Mouse (Mus musculus) hindbrain, embryonic 10.5 days (tissue): ENCODE measurements around the gene Spats2. TPM values are rescaled to one million over a fixed set of nuclear protein-coding genes. Genes with fewer than 3 reads are reported as not detected.
A peak's percentile ranks its signal among the peaks of the same experiment; 100 is the strongest.
"Not testable (repeated sequence)": the region's sequence is repeated elsewhere in the genome, so short reads cannot be mapped to it uniquely, and the experiment has no call there.

Experiments
- DNase-seq: peaks from one replicate; pipeline ENCODE4 v3.0.0-alpha.2; 2017; ENCODE audit warnings: low spot score
- H3K27ac ChIP-seq: fragments of 300-500 bp; sonication (generic); 2 replicates; pipeline ENCODE4 v1.5.1; 2016; ENCODE audit warnings: mild to moderate bottlenecking, moderate library complexity
- H3K27me3 ChIP-seq: fragments of 300-500 bp; sonication (generic); 2 replicates; pipeline ENCODE4 v1.6.1; 2016; ENCODE audit warnings: mild to moderate bottlenecking; ENCODE audit not compliant: poor library complexity, insufficient read depth, severe bottlenecking
- H3K36me3 ChIP-seq: fragments of 300-500 bp; sonication (generic); 2 replicates; pipeline ENCODE4 v1.6.1; 2016; ENCODE audit warnings: mild to moderate bottlenecking, moderate library complexity
- H3K4me1 ChIP-seq: fragments of 300-500 bp; sonication (generic); replicated peaks from 2 replicates; pipeline ENCODE4 v1.6.1; 2016; ENCODE audit warnings: mild to moderate bottlenecking
- H3K4me3 ChIP-seq: fragments of 300-500 bp; sonication (generic); 2 replicates; pipeline ENCODE4 v1.5.1; 2016; ENCODE audit warnings: mild to moderate bottlenecking, moderate library complexity
- H3K9me3 ChIP-seq: fragments of 300-500 bp; sonication (generic); 2 replicates; pipeline ENCODE4 v1.6.1; 2016; ENCODE audit warnings: mild to moderate bottlenecking, moderate library complexity
- WGBS: fragments of 180-500 bp; shearing (Covaris S2); methylation state at CpG from one replicate; pipeline ENCODE4 v1.1.7; 2016; 5-methylcytosine and 5-hydroxymethylcytosine counted together
- polyA plus RNA-seq: library from polyadenylated mRNA; unstranded; fragments of >200 nt; fragmentation: Nextera tagmentation; extraction: Ambion mirVana; gene quantifications from 2 replicates; pipeline ENCODE4 v1.2.1, GENCODE M21; 2016

Spats2 gene
- polyA plus RNA-seq, 1 experiment from 2014 or later = 58.4 TPM

GRCm38 (mm10) chr15:99248972-99249371 lies 123.3 kb downstream of the Spats2 start:
- H3K36me3 ChIP-seq = peaks cover 63% of the 10 kb centered on the region
- no peaks in the 10 kb centered on the region for H3K9me3 ChIP-seq
- DNase-seq = no peak
- H3K4me3 ChIP-seq = no peak overlapping the region
- no peaks in the 10 kb centered on the region for H3K27me3 ChIP-seq
- H3K4me1 ChIP-seq = peaks cover 24% of the 10 kb centered on the region
- H3K27ac ChIP-seq = no peak overlapping the region
- WGBS = 88% methylated on average over 9 of the region's 9 CpGs

- 93% methylated on average over 11 of the region's 11 CpGs for WGBS
- peaks cover 53% of the 10 kb centered on the region for H3K36me3 ChIP-seq
Measured at GRCm38 (mm10) chr15:99249938-99250337, 124.2 kb downstream of the Spats2 start.

GRCm38 (mm10) chr15:99251111-99251510 lies 125.4 kb downstream of the Spats2 start:
- not testable (repeated sequence) for H3K27me3 ChIP-seq, DNase-seq, H3K9me3 ChIP-seq
- WGBS = under 1% methylated on average over 14 of the region's 15 CpGs
- Histone ChIP-seq H3K4me1 (peaks cover 27% of the 10 kb centered on the region), H3K36me3 (peaks cover 41% of the 10 kb centered on the region), H3K4me3 (peak overlapping the region; percentile 70), H3K27ac (peak overlapping the region; percentile 79)

More at GRCm38 (mm10) chr15:99249938-99250337, 124.2 kb downstream of the Spats2 start:
- Histone ChIP-seq H3K27ac (no peak overlapping the region), H3K9me3 (no peaks in the 10 kb centered on the region), H3K4me3 (peak overlapping the region; percentile 70; the same call in 1 of the 2 replicates), H3K27me3 (no peaks in the 10 kb centered on the region), H3K4me1 (peaks cover 27% of the 10 kb centered on the region)
- DNase-seq = no peak

- Histone ChIP-seq H3K36me3 (peaks cover 34% of the 10 kb centered on the region), H3K4me3 (peak within 1 kb of the TSS; percentile 70), H3K27ac (peak within 1 kb of the TSS; percentile 95), H3K4me1 (peaks cover 27% of the 10 kb centered on the region), H3K27me3 (no peaks in the 10 kb centered on the region), H3K9me3 (no peaks in the 10 kb centered on the region)
- under 1% methylated on average over 52 of the region's 52 CpGs for WGBS
- DNase-seq = peak; percentile 95
Measured at GRCm38 (mm10) chr15:99251626-99252380, 126.1 kb downstream of the Spats2 start, which contains the start of gene Mcrs1. Gene Mcrs1 (minus strand): TSS chr15:99251961.

GRCm38 (mm10) chr15:99252381-99253174 lies 126.9 kb downstream of the Spats2 start:
- no peak for DNase-seq
- Histone ChIP-seq H3K9me3 (no peaks in the 10 kb centered on the region), H3K27me3 (no peaks in the 10 kb centered on the region), H3K4me1 (peaks cover 27% of the 10 kb centered on the region), H3K4me3 (peak overlapping the region; percentile 70), H3K36me3 (peaks cover 27% of the 10 kb centered on the region), H3K27ac (peak overlapping the region; percentile 95)
- 5% methylated on average over 22 of the region's 22 CpGs for WGBS

- WGBS = 45% methylated on average over 2 of the region's 2 CpGs
- H3K36me3 ChIP-seq = peaks cover 21% of the 10 kb centered on the region
- not testable (repeated sequence) for H3K27ac ChIP-seq, DNase-seq, H3K9me3 ChIP-seq, H3K27me3 ChIP-seq
- peaks cover 27% of the 10 kb centered on the region for H3K4me1 ChIP-seq
- H3K4me3 ChIP-seq = peak overlapping the region; percentile 70
Measured at GRCm38 (mm10) chr15:99253175-99253479, 127.4 kb downstream of the Spats2 start.

- 93% methylated on average over 6 of the region's 6 CpGs for WGBS
- Histone ChIP-seq H3K9me3 (no peaks in the 10 kb centered on the region), H3K27ac (no peak overlapping the region), H3K4me3 (no peak overlapping the region), H3K36me3 (peaks cover 15% of the 10 kb centered on the region), H3K27me3 (no peaks in the 10 kb centered on the region), H3K4me1 (peaks cover 27% of the 10 kb centered on the region)
- DNase-seq = no peak
Measured at GRCm38 (mm10) chr15:99253772-99254171, 128.1 kb downstream of the Spats2 start.

- no peak overlapping the region for H3K4me3 ChIP-seq
- 76% methylated on average over 2 of the region's 2 CpGs for WGBS
- H3K9me3 ChIP-seq = no peaks in the 10 kb centered on the region
Measured at GRCm38 (mm10) chr15:99254477-99255005, 128.8 kb downstream of the Spats2 start.

GRCm38 (mm10) chr15:99255241-99255749 lies 129.6 kb downstream of the Spats2 start:
- DNase-seq = no peak
- Histone ChIP-seq H3K27me3 (no peaks in the 10 kb centered on the region), H3K4me3 (no peak overlapping the region), H3K27ac (no peak overlapping the region), H3K4me1 (peaks cover 33% of the 10 kb centered on the region), H3K36me3 (no peaks in the 10 kb centered on the region), H3K9me3 (no peaks in the 10 kb centered on the region)
- WGBS = 85% methylated on average over 6 of the region's 6 CpGs

More at GRCm38 (mm10) chr15:99254477-99255005, 128.8 kb downstream of the Spats2 start:
- Histone ChIP-seq H3K27me3 (no peaks in the 10 kb centered on the region), H3K36me3 (peaks cover 7% of the 10 kb centered on the region), H3K4me1 (peaks cover 31% of the 10 kb centered on the region), H3K27ac (no peak overlapping the region)
- DNase-seq = no peak

- H3K27ac ChIP-seq = peak overlapping the region; percentile 66; the same call in 1 of the 2 replicates
- H3K9me3 ChIP-seq = no peaks in the 10 kb centered on the region
- peak overlapping the region; percentile 33 for H3K4me3 ChIP-seq
- WGBS = 69% methylated on average over 8 of the region's 8 CpGs
- peaks cover 16% of the 10 kb centered on the region for H3K4me1 ChIP-seq
- no peaks in the 10 kb centered on the region for H3K27me3 ChIP-seq
- no peak for DNase-seq
- H3K36me3 ChIP-seq = no peaks in the 10 kb centered on the region
Measured at GRCm38 (mm10) chr15:99259167-99259729, 133.5 kb downstream of the Spats2 start.

- Histone ChIP-seq H3K27ac (peak overlapping the region; percentile 66), H3K36me3 (no peaks in the 10 kb centered on the region), H3K4me3 (peak overlapping the region; percentile 33), H3K27me3 (no peaks in the 10 kb centered on the region), H3K9me3 (no peaks in the 10 kb centered on the region), H3K4me1 (peaks cover 17% of the 10 kb centered on the region)
- peak; percentile 82 for DNase-seq
- WGBS = 0% methylated on average over 9 of the region's 10 CpGs
Measured at GRCm38 (mm10) chr15:99259730-99260252, 134.1 kb downstream of the Spats2 start.

GRCm38 (mm10) chr15:99262702-99263101 lies 137.0 kb downstream of the Spats2 start:
- no peak overlapping the region for H3K27ac ChIP-seq
- 74% methylated on average over 10 of the region's 10 CpGs for WGBS
- DNase-seq = no peak

More at GRCm38 (mm10) chr15:99262702-99263101, 137.0 kb downstream of the Spats2 start:
- Histone ChIP-seq H3K27me3 (no peaks in the 10 kb centered on the region), H3K4me1 (peaks cover 17% of the 10 kb centered on the region), H3K4me3 (no peak overlapping the region), H3K9me3 (no peaks in the 10 kb centered on the region), H3K36me3 (no peaks in the 10 kb centered on the region)
